Mouse (Mus musculus) ES-E14 (cell line): ENCODE measurements around the gene Traf4.

Experiments used
- CHD2 ChIP-seq: IDR thresholded peaks from 2 replicates; pipeline ENCODE4 v1.6.1; 2014; ENCODE audit warnings: mild to moderate bottlenecking, low read depth, low read length, inconsistent platforms
- HCFC1 ChIP-seq: IDR thresholded peaks from 2 replicates; pipeline ENCODE4 v1.6.1; 2012; ENCODE audit warnings: low read length, inconsistent platforms, borderline replicate concordance; ENCODE audit not compliant: insufficient read depth
- ZC3H11A ChIP-seq: IDR thresholded peaks from 2 replicates; pipeline ENCODE4 v1.6.1; 2012; ENCODE audit warnings: low read depth, mild to moderate bottlenecking, inconsistent platforms, low read length, borderline replicate concordance
- ZNF384 ChIP-seq: IDR thresholded peaks from 2 replicates; pipeline ENCODE4 v1.6.1; 2012; ENCODE audit warnings: low read depth, low read length, inconsistent platforms

DNA sequence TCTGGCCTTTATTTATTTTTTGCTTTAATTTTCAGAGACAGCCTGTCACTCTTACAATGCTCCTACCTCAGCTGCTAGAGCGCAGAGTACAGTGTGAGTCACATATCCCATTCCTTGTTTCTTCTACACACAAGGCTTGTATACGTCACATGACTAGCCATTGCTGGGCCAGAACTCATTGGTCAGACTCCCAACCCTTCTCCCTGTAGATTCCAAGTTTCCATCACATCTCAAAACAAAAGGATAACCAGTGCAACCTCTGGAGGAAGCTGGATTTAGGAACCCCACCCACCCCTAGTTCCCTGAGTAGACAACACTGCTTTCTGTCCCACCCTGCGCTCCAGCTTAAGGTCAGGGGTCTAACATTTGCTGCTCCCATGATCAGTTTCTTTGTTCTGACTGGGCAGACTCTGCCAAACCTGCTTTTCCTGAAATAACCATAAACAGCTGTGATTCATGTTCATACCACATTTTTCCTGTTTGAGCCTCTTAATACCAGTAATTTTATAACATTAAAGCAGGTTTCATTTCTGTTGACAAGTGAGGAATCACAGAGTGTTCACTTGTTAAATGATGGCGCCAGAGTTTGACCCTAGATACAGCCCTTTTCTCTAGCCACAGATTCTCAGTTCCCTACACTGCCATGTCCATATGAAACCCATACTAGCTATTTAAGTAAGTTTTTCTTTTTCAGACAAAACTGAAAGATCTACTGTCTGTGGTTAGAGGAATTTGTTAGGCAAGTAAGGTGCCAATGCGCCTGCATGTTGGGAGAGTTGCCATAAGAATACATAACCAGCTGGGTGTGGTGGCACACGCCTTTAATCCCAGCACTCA is 18.5 kb downstream of the Traf4 start:
- TF ChIP-seq CHD2 (no peak), ZC3H11A (no peak), HCFC1 (no peak), ZNF384 (no peak)
